Mouse (Mus musculus) right cerebral cortex, postnatal 10 days (tissue): ENCODE results near the gene Kcns3.

Source experiments
- DNase-seq, 2 experiments: peaks; one replicate each; pipeline ENCODE4 v3.0.0; 2021; ENCODE audit warnings: low spot score in 2 of 2

The Kcns3 gene

GRCm38 (mm10) chr12:11151015-11151414 is at the start of gene Kcns3:
Kcns3 (minus strand) TSS chr12:11151056.
- no peak for DNase-seq

GRCm38 (mm10) chr12:11198551-11198950 is 47.7 kb upstream of the Kcns3 start:
- no peak for DNase-seq

DNA sequence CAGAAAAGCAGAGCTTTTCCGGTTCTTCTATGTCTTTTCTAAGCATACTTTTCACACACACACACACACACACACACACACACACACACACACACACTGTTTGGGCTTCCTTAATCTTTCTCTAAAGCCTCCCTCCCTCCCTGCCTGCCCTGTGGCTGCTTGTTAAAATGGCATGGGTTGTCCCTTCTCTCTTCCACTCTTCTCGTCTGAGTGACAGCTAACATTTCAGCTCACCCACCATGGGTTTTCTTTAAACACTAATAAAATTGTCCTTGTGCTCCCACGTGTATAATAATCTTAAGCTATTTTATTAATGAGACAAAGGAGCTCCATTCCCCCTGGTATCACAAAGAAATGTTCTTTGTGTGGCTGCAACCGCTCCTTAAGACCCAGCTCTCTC is 47.2 kb upstream of the Kcns3 start:
- DNase-seq, result no peak

GRCm38 (mm10) chr12:11196830-11197229 is 46.0 kb upstream of the Kcns3 start:
- no peak for DNase-seq

DNA sequence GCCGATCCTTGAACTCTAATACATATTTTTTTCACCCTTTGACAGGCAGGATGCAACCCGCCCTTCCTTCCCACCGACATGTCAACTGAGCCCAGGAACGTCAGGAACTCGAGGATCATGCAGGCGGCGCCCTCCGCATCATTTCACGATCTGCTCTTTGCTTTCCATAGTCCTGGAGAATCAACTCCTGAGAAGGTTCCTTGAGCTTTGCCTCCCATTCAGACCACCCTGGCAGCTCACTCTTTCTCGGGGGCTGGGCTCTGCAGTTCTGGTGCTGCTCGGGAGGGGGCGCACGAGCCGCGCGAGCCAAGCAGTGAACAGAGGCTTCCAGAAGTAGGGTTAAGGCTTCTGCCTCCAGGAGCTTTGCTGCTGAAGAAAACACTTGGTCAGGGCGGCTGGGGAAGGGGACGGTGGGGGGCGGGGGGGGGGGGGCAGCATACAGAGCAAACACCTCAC is 45.3 kb upstream of the Kcns3 start:
- peak; percentile 61 to 74 for DNase-seq

DNA sequence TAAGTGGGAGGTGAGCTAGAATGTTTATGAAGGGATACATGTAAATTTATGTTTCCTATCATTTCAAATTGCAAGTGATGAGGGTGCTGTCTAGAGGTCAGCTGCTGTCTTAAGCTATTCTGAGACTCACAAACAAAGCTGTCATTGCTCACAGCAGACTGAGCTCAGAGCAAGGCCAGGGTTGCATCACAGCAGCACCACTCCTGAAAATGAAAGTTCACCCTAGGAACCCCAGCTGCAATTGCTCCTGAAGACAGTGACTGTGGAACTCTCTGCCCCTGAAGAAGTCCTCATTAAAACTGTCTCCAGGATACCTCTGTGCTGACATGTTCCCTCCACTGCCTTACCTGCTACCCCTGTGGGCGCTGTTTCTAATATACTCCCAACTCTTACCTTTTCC is 44.2 kb upstream of the Kcns3 start:
- DNase-seq, result no peak

- peak; percentile 91 to 94 for DNase-seq
Measured at GRCm38 (mm10) chr12:11178486-11179154, 27.8 kb upstream of the Kcns3 start.

DNA sequence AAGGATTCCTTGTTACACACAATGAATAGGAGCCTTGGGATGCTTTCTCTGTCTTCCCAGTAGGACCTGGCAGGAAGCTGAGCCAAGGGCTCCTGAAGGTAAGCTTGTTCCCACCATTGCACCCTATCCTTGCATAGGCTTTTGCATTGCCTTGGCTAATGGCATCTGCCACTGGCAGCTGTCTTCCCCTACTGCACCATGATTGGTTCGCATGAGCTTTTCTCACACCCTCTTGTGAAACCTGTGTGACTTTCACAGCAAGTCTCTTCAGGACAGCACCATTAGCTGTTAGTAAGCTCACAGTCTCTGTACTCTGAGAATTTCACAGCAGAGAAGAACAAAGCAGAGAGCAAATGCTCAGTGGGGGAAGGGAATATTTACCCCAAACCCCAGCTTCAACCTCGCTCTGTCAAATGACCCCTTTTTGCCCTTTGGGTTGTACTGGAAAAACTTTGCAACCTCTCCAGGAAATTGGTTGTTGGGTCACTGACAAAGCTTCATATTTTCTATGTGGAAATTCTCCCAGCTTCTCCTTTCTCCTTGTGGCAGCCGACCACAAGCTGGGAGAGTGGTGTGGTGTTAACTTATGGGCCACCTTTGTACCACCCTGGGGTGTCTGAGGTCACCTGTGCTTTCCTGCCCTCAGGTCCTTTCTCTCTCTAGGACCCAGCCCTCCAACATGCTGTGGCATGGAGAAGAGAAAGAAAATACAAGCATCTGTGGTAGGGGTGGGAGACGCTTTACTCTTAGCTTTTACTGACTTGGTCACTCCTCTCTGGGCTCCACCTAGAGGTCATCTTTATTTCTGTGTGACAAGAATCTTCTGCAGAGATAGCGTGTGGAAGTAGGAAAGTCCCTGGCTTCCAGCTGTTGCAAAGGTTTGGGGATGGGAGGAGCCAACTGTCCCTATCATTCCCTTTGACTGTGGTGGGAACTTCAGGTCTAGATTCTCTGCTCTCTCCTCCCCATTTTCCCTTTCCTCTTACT is 26.8 kb upstream of the Kcns3 start:
- DNase-seq, result no peak

DNA sequence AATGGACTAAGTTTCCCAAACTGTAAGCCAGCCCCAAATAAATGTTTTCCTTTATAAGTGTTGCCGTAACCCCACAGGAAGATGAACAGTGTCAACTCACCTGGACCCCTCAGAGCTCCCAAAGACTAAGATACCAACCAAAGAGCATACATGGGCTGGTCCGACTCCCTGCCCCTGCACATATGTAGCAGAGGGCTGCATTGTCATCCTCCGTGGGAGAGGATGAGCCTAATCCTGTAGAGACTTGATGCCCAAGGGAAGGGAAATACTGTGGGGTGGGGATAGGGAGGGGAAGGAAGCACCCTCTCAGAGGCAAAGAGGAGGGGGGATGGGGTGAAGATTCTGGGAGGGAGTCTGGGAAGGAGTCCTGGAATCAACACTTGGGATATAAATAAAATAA is 7.8 kb upstream of the Kcns3 start:
- no peak for DNase-seq

GRCm38 (mm10) chr12:11155123-11155522 is 4.3 kb upstream of the Kcns3 start:
- DNase-seq, result no peak

DNA sequence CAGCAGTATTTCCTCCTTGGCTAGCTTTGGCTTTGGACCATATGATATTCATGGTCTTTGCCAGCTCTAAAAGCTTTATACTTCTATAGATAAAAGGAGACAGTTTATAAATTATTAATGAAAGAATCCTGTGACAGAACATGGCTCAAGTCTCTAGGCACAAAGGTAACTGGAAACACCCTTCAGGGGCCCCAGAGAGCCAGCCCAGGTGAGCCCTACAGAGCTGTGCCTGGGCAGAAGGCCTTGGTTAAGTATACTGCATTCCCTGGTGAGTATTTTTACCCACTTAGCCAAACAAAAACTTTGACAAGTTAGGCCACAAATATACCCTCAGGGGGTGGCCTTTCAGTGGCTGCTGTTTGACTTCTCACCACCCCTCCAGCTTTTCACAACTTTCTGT is 2.7 kb upstream of the Kcns3 start:
- DNase-seq, result no peak

DNA sequence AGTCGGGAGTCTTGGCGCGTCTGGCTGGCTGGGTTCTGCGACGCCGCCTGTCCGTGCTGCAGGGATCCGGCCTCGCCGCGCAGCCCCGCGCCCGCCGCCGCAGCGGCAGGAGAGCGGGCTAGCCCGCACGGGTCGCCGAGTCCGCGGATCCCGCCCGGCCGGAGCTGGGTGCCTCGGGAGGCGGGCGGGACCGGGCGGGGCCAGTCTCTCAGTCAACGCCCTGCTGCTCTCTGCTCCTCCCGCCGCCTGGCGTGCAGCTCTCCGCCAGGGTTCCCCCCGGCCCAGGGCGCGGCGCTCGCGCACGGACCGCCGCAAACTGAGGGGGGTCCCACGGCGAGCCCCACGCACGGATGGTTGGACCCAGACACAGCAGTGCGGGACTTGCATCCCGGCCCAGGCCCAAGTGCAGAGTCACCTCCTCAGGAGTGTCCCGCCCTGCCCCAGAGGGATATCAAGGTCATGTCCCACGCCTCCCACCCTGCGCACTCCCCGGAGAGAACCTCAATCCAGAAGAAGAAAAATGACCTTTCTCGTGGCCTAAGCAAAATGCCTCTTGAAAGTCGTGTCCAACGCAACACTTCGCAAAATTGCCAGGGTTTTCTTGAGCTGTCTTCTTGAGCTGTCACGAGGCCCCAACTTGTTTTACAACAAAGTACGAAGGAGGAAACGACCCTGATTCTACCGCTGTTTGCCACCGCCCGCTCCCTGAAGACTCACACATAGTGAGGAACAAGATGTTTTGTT is 492 bp downstream of the Kcns3 start:
- DNase-seq, result peak; percentile 43 to 47

GRCm38 (mm10) chr12:11149421-11150191 is 1.2 kb downstream of the Kcns3 start:
- peak; percentile 70 to 71 for DNase-seq

DNA sequence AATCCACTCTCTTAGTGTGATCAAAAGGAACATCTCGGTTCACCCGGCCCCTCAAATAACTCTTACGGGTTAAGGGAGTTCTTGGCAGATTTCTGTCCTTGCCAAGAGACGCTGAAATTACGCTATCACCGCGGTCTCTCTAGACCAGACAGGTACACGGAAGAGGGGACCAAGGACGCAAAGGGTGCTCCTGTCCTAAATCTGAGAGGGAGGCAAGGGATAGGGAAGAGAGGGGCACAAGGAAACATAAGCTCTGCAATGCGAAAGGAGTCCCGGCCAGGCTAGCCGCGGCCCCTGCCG is 1.8 kb downstream of the Kcns3 start:
- no peak for DNase-seq

DNA sequence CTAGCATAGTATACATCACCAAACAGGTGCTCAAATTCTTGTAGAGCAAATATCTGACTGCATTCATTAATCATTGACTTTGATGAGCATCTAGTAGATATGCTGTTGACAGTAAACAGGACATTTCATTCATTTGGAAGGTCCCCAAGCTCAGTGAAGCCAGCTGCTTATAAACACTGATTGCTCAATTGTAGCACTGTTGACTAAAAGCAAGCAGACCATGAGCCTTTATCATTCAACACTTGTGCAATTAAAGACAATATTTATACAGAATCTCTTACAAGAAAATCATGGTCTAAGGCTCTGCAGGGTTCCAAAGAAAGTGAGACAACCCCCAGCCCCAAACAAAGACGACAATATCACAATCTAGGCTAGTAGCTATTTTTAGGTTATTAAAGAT is 6.0 kb downstream of the Kcns3 start:
- no peak for DNase-seq

DNA sequence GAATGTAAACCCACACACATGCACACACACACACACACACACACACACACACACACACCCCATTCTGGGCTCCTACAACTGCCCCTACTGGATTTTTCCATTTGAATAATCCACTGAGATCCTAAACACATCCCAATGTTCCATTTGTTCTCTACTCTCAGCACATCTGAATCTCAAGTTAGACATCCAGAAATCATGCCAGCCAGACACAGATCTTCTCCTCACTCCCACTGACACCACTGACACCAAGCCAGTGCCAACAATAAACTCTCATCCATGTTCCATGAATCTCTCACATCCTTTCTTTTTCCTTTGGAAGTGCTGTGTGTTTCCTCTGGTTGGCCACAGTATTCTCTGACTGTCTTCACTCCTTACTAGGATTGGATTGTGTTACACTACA is 18.4 kb downstream of the Kcns3 start:
- no peak for DNase-seq

DNA sequence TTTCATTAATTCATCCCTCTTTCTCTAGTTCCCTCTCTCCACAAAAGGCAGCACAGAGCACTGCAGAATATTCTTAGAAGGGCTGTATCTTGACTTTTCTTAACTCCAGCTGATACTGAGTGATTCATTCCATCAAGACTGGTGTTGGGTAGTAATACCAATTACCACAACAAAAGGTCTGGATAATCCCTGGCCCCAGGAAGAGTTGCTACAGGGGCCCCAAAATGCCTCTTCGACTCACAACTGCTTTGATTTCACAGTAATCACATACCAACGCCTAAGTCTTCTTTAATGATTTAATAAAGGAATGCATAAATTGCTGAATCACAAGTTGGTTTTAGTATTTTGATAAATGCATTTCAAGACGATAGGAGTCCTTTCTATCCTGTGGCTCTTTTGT is 21.7 kb downstream of the Kcns3 start:
- no peak for DNase-seq

- DNase-seq, result no peak
Measured at GRCm38 (mm10) chr12:11126186-11126759, 24.6 kb downstream of the Kcns3 start.

- DNase-seq, result no peak
Measured at GRCm38 (mm10) chr12:11101565-11101964, 49.3 kb downstream of the Kcns3 start.

DNA sequence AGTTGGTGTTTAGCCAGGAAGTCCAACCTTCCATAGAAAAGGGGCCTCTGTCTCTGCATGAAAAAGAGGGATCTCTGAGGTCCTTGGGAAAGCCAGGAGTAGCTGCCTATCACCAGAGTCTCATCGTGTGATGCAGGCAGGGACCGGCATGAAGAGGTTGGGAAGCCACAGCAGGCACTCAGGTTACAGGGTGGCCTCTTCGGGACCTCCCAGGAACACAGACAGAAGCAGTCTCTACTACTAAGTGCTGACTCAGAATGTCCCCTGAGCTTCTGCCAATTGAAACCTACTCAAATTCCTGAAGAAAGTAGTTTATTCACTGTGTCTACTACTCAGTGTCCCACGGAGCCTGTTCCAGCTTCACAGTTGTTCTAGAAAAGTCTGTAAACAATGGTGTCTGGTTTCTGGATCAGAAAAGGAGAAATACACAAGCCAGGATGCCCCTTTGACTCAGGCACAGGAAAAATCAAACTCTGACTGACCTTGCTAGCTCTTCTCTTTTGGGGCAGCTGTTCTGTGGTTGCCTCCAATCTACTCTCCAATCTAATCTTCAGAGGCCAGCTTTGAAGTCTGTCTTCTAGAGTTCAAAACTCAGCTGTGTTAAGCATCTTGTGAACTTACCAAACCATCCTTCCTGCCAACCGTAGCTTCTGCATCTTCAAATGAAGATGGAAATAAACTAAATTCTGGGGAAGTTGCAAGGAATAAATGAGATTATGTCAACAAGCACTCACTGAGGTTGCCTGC is 62.1 kb downstream of the Kcns3 start:
- DNase-seq, result no peak

- DNase-seq, result no peak
Measured at GRCm38 (mm10) chr12:11086866-11087265, 64.0 kb downstream of the Kcns3 start.
